Mouse (Mus musculus): ENCODE measurements around the gene Aff3.
"Not testable (repeated sequence)": the region's sequence is repeated elsewhere in the genome, so short reads cannot be mapped to it uniquely, and the experiment has no call there.

The Aff3 gene

DNA sequence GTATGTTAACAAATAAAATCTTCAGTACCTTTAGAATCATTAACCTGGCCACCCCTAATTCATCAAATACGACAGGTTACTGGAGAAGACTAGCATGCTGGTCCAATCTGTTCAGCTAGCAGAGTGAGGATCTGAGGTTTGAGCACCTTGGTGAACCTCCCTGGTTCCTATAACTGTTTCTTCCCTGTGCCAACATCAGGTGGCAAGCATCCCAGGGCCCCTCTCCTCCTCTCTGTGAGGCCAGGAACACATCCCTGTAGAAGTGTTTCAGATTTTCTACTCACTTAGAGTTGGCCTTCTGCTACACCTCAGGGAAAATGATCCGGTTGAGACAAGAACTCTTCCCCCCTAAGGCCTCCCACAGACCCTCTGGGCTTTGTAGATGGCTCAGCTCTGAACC is 181.6 kb downstream of the Aff3 start:
- DNase-seq, result no peak

GRCm38 (mm10) chr1:38478246-38478743 is 186.5 kb downstream of the Aff3 start:
- DNase-seq, result peak; percentile 18 to 62

DNA sequence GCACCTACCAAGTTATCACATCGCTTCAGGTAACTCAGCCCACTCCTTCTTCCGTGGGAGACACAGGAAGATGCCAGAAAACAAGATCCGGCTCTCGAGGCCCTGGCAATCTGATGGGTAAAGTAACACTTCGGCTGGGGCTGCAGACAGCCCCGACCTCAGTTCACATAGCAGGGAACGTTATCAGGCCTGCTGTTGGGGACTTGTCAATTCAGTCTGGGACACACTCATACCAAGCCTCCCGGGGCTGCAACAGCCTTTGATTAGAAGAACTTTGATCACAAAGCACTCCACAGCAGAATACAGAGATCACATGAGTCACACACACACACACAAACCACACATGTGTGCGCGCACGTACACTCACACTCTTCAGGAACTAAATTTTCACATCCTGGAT is 193.9 kb downstream of the Aff3 start:
- DNase-seq, result no peak

GRCm38 (mm10) chr1:38470166-38470565 is 194.6 kb downstream of the Aff3 start:
- DNase-seq, result no peak

DNA sequence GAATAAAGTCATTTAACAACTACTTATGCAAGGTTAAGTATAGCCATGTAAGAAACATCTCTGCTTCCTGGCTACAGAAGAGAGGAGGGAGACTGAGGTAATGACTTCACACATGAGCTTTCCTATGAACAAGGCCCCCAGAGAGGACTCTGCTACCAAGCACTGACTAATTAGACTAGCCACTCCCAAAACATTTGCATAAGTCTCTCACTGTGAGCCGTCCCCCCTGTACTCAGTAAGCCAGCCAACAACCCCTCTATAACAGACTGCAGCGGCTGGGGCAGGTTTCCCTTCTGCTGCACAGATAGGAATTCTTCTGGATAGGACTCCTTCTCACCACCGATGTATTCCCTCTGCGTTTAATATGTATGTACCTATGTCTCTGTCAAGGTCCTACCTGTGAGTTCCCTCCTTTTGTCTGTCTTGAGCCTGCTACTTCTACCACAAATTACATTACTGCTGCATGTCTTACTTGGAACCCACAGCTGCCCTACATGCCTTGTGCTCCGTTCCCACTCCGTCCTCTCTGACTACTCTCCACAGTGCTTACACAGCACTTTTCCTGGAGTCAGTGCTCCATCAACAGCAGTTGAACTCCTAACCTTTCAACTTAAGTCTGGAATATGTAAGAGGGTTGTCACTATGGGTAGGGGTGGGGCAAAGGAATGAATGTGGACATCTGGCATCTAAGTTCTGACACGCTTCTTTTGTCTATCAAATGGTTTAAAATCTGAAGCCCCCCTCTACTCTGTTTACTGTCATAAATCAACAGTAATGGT is 197.3 kb downstream of the Aff3 start:
- DNase-seq, result no peak

GRCm38 (mm10) chr1:38456719-38457269 is 208.0 kb downstream of the Aff3 start:
- no peak for DNase-seq

DNA sequence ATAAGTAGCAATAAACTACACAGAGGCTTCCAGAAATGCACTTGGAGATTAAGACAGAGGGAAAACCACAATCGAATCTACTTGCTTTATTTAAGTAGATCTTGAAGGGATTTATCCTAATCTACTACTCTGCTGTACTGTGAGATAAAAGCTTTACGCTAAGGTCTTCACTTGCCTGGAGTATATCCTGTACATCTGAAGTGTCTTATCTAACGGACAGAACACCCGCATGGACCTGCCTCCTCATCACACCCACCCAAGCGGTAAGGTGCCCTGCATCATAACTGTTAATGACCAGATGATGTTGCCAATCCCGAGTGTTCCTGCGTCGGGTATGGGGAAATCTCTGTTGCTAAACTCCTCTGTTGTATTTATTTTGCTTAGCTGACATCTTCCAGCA is 209.8 kb downstream of the Aff3 start:
- DNase-seq, result no peak

GRCm38 (mm10) chr1:38451367-38451766 is 213.4 kb downstream of the Aff3 start:
- DNase-seq, result no peak

DNA sequence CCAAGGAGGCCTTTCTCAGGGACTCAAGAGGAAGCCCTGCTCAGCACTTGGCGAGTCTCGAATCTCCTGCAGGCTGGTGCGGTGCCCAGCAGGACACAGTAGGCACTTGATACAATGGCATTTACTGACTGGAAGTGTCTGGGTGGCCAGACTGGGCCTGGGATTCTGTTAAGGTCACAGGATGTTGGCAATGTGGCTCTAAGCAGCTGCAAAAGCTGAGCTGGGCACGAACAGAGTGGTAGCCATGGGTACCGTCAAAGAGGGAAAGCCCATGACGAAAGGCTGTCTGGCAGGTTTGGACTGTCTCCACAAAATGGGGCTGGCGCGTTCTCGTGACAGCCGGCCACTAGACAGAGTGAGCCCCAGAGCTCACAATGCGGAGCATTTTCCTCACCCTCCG is 214.1 kb downstream of the Aff3 start:
- no peak for DNase-seq

GRCm38 (mm10) chr1:38449816-38450478 is 214.8 kb downstream of the Aff3 start:
- DNase-seq, result no peak

- no peak for DNase-seq
These were observed 215.9 kb downstream of the Aff3 start for GRCm38 (mm10) chr1:38448854-38449253.

DNA sequence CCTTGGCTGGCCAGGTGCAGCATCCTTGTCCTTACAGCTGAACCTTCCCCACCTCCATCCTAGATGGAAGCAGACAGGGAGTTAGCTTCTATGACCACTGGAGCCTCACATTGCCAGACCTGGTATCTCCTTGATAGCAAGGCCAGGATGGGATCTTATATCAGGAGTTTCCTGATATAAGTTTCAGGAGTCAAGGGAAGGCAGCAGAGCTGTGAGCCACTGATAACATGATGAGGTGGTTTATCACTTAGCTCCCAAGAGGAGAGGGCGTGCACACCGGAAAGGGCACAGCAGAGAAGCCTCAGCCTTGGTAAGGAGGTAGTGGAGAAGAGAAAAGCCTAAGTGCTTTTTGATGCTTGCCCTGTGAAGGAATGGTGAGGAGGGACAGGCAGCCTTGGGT is 217.2 kb downstream of the Aff3 start:
- no peak for DNase-seq

- DNase-seq, result no peak
These were observed 218.5 kb downstream of the Aff3 start for GRCm38 (mm10) chr1:38446152-38446820.

GRCm38 (mm10) chr1:38442887-38443286 is 221.9 kb downstream of the Aff3 start:
- no peak for DNase-seq

DNA sequence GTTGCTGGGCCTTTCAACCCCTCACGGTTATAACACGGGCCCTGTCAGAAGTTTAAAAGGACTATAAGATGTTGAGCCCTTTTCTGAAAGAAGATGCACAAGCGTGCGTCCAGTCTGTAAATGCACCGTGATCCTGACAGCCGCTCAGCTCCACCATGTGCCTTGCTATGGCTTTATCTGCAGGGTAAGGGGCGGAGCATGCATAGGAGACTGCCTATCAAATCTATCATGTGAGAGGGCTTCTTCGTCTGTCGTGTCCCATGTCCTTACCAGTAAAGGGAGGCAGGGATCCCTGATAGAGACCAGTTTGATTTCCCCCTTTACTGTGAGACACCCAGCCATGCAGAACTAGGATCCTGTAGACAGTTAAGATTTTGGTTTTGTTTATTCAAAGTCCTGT is 222.3 kb downstream of the Aff3 start:
- DNase-seq, result no peak

DNA sequence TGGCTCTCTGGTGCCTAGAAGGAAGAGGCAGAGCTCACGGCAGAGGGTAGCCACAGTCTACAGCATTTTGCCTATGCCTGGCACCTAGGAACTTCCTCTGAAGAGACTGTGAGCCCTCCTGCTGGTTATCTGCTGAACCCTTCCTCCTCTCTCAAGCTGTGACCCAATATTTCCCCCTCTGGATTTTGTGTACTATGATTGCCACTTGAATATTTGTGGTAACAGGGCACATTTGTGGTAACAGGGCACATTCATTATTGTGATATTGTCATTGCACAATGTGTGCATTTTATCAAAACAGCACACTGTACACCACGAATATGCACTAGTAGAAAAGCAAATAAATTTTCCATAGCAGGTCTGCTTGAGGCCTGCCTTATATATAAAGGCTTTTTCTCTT is 223.0 kb downstream of the Aff3 start:
- DNase-seq, result no peak

GRCm38 (mm10) chr1:38440471-38440815 is 224.3 kb downstream of the Aff3 start:
- DNase-seq, result peak in 1 of 2 experiments; percentile 17

DNA sequence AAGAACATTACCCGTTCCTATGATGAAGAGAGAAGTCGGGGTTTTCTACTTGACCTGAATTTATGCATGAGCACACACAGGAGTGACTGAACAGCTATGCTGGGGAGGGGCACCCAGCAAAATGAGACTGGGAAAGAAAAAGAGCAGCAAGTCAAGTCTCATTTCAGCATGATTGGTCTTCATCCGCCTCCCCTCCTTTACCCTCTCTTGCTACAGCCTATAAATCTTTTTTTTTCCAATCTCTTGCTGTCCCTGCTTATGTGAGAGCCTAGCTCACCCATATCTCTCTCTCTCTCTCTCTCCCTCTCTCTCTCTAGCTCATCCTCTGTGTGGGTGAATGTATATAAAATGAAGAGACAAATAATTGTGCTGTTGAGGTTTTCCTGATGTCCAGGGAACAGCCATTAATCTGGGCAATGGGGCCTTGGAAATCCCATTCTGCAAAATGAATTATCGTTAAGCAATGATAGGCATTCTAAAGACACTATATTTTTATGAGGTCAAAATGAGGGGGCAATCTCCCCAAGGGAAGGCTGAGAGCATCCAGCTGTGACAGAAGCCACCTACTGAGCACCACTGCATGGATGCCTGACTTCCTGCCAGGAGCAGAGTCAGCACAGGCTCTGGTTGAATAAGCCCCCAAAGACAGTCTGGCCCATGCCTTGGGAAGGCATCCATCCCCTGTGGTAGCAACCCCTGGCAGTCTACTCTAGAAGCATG is 224.8 kb downstream of the Aff3 start:
- no peak for DNase-seq

DNA sequence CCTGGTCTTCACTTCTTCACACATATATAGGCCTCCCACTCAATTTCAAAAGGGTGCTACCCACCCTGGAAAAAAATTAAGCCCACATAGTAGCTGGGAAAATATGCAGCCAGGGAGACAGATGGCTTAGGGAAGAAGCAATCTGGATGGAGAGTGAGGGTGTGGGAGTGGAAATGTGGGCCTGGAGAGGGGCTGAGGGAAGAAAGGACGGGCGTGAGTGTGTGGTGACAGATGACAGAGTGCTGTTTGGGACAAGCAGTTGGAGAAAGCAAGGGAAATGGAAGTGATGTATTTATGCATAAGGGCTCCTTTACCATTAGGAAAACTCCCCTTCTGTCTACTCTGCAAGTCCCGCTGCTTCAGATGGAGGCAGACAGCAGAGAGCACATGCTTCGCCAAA is 226.3 kb downstream of the Aff3 start:
- DNase-seq, result no peak

GRCm38 (mm10) chr1:38437671-38438070 is 227.1 kb downstream of the Aff3 start:
- DNase-seq, result no peak

- DNase-seq, result no peak
These were observed 228.0 kb downstream of the Aff3 start for GRCm38 (mm10) chr1:38436471-38437340.

DNA sequence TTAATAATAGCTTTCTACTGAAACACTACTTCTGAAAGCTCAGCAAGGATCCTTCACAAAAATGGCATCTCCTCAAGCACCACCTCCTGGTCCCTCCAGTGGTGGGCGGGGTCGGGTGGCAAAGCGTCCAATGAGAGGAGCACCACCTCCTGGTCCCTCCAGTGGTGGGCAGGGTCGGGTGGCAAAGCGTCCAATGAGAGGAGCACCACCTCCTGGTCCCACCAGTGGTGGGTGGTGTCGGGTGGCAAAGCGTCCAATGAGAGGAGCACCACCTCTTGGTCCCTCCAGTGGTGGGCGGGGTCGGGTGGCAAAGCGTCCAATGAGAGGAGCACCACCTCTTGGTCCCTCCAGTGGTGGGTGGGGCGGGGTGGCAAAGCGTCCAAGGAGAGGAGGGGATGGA is 234.4 kb downstream of the Aff3 start:
- DNase-seq, result not testable (repeated sequence)

Measured in lung, adult 18-20 months (tissue).